Mouse (Mus musculus) neural tube, embryonic 12.5 days (tissue): ENCODE data around the gene Krr1. TPM values are rescaled to one million over a fixed set of nuclear protein-coding genes. Genes with fewer than 3 reads are reported as not detected.

Experiments used
- ATAC-seq: fragments of 200-750 bp; cut with Nextera tagmentation; 2 replicates; pipeline ENCODE4 v1.8.0; 2017; ENCODE audit warnings: low read depth, mild to moderate bottlenecking, moderate TSS enrichment, moderate library complexity; ENCODE audit not compliant: low FRiP score
- H3K27ac ChIP-seq: fragments of 300-500 bp; sonication (generic); 2 replicates; pipeline ENCODE4 v1.5.1; 2016
- H3K27me3 ChIP-seq: fragments of 300-500 bp; sonication (generic); replicated peaks from 2 replicates; pipeline ENCODE4 v1.6.1; 2016; ENCODE audit warnings: mild to moderate bottlenecking
- H3K36me3 ChIP-seq: fragments of 300-500 bp; sonication (generic); 2 replicates; pipeline ENCODE4 v1.6.1; 2016; ENCODE audit warnings: mild to moderate bottlenecking
- H3K4me1 ChIP-seq: fragments of 300-500 bp; sonication (generic); 2 replicates; pipeline ENCODE4 v1.6.1; 2016
- H3K4me2 ChIP-seq: fragments of 300-500 bp; sonication (generic); replicated peaks from 2 replicates; pipeline ENCODE4 v1.6.1; 2016; ENCODE audit warnings: mild to moderate bottlenecking
- H3K4me3 ChIP-seq: fragments of 300-500 bp; sonication (generic); 2 replicates; pipeline ENCODE4 v1.5.1; 2016
- H3K9ac ChIP-seq: fragments of 300-500 bp; sonication (generic); 2 replicates; pipeline ENCODE4 v1.6.1; 2016; ENCODE audit warnings: mild to moderate bottlenecking
- H3K9me3 ChIP-seq: fragments of 300-500 bp; sonication (generic); 2 replicates; pipeline ENCODE4 v1.6.1; 2016; ENCODE audit warnings: mild to moderate bottlenecking
- WGBS: fragments of 180-500 bp; shearing (Covaris S2); methylation state at CpG from one replicate; pipeline ENCODE4 v1.1.7; 2016; 5-methylcytosine and 5-hydroxymethylcytosine counted together
- polyA plus RNA-seq: library from polyadenylated mRNA; unstranded; fragments of >200 nt; fragmentation: Nextera tagmentation; extraction: Ambion mirVana; gene quantifications from 2 replicates; pipeline ENCODE4 v1.2.1, GENCODE M21; 2016

The Krr1 gene
- polyA plus RNA-seq = 51.5 and 53.1 TPM in 2 replicates

DNA sequence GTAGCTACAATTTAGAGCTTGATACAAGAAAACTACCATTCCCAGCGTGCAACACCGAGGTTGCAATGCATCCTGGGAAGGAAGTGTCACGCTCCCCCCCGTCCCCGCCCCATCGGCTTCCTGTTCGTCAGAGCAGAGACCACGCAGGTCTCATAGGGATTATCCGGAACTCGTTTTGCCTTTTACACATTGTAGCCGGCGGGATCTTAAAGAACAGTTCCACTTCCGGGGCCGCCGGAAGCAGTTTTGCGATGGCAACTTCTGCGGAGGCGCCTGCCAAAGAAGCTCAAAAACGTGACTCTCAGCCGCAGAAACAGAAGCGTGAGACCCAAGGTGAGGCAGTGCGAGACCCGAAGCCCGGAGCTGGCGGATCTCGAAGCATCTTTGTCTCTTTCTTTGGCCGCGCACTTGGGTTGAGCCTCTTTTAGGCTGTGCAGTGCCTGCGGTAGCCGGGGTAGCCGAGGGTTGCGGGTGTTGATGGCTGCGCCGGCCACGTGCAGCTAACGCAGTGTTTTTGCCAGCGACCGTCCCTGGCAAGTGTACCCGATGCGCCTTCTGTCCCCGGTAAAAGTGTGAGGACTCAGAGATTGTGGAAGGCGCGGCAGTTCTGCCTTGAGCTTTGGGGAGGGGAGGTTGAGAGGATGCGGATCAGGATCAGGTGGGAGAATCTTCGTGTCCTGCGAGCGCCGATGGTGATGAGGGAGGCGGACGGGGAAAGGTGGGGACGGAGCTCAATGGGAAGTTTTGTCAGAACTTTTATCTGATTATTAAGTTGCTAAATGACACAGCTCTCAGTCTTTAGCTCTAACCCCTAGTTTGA lies at the start of gene Krr1:
Gene Krr1, plus strand, starts transcription at position 123 of the 820 bp plus-strand sequence.
- Histone ChIP-seq H3K27ac (no peak within 1 kb of the TSS), H3K4me3 (peak within 1 kb of the TSS; percentile 76), H3K9me3 (no peaks in the 10 kb centered on the region), H3K4me1 (peaks cover 8% of the 10 kb centered on the region), H3K27me3 (no peaks in the 10 kb centered on the region), H3K9ac (peak within 1 kb of the TSS; percentile 76), H3K36me3 (0 out of 2 replicates have a peak, but pooled peaks cover 7% of the 10 kb centered on the region), H3K4me2 (peak within 1 kb of the TSS; percentile 63)
- WGBS = under 1% methylated on average over 51 of the region's 51 CpGs
- peak; percentile 97 for ATAC-seq

DNA sequence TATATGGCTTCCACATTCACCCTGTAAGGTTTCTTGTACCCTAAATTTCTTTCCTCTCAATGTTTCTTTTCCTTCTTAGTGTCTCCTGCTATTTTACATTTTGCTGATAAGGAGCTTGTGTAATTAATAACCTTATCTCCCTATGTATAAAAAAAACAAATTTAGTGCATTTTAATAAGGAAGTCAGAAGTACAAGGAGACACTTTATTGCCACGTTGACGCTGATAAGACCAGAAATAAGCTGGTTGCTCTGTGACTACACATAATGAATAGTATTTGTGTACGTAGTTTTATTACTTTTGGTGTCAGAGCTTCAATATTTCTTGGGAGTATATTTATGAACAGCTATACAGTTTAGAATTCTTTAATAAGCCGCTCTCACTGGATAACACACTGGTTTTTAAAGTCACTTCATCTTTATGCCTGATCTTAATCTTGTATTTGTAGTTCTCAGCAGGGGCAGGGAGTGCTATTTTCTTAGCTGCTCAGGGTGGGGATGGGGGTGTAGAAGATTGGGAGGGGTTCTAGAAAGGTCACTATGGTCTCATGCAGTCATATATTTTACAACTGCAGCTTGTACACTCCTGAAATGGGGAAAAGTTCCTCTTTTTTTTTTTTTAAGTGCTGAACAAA lies 48.8 kb upstream of the Krr1 start:
- no peak for ATAC-seq
- H3K27me3 ChIP-seq = no peaks in the 10 kb centered on the region
- no peak overlapping the region for H3K4me3 ChIP-seq
- H3K4me2 ChIP-seq = no peak overlapping the region
- H3K9me3 ChIP-seq = no peaks in the 10 kb centered on the region
- WGBS = 79% methylated on average over 4 of the region's 4 CpGs
- peaks cover 7% of the 10 kb centered on the region; the same call in 1 of the 2 replicates for H3K4me1 ChIP-seq
- H3K27ac ChIP-seq = no peak overlapping the region
- no peak overlapping the region for H3K9ac ChIP-seq
- H3K36me3 ChIP-seq = no peaks in the 10 kb centered on the region

GRCm38 (mm10) chr10:111924141-111924540 lies 48.3 kb upstream of the Krr1 start:
- Histone ChIP-seq H3K27ac (no peak overlapping the region), H3K4me2 (no peak overlapping the region), H3K9ac (no peak overlapping the region), H3K9me3 (no peaks in the 10 kb centered on the region), H3K4me1 (peaks cover 7% of the 10 kb centered on the region; the same call in 1 of the 2 replicates), H3K4me3 (no peak overlapping the region), H3K36me3 (no peaks in the 10 kb centered on the region), H3K27me3 (no peaks in the 10 kb centered on the region)
- 57% methylated on average over 3 of the region's 3 CpGs for WGBS
- ATAC-seq = no peak

DNA sequence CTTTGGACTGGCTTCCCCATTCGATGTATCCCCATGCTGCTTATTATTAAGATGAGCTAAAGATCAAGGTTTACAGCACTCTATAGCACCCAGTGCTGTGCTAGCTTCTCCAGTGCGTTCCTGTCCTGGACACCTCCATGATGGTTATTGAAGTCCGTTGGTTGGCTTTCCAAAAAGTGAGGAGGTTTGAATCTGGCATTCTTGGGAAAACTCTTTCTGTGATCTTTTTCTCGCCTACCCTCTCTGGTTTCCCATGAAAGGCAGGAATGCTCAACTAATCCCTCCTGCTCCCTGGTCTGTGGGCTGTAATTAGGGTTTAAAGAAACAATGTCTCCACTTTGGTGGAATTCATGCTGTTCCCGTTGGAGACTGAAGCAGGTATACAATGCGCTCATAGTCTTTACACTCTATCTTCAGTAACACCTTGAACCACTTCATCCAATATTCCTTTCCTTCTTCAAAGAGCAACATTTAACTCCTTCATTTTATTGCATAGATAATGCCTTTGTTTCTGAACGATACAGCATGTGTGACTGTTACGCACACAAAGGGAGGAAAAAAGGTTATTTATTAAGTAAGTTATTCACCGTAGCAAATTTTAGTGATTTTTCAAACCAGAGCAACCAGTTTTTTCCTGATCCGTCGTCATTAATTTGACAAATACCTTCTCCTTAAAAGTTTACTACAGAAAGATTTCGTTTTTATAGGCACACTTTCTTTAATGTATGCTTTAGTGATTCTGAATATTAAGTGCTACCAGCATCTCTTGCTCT lies 47.6 kb upstream of the Krr1 start:
- ATAC-seq = peak; percentile 22; the same call in 1 of the 2 replicates
- Histone ChIP-seq H3K4me2 (peak overlapping the region; percentile 42), H3K27me3 (no peaks in the 10 kb centered on the region), H3K36me3 (no peaks in the 10 kb centered on the region), H3K4me3 (no peak overlapping the region), H3K4me1 (peaks cover 8% of the 10 kb centered on the region; the same call in 1 of the 2 replicates), H3K9me3 (no peaks in the 10 kb centered on the region), H3K9ac (no peak overlapping the region), H3K27ac (no peak overlapping the region)
- 37% methylated on average over 12 of the region's 12 CpGs for WGBS

- Histone ChIP-seq H3K27me3 (no peaks in the 10 kb centered on the region), H3K9ac (no peak overlapping the region), H3K4me3 (no peak overlapping the region), H3K36me3 (no peaks in the 10 kb centered on the region), H3K4me1 (peaks cover 10% of the 10 kb centered on the region; the same call in 1 of the 2 replicates), H3K27ac (no peak overlapping the region), H3K9me3 (no peaks in the 10 kb centered on the region), H3K4me2 (peak overlapping the region; percentile 42)
- peak; percentile 82 for ATAC-seq
- WGBS = 2% methylated on average over 10 of the region's 10 CpGs
These were observed 47.0 kb upstream of the Krr1 start for GRCm38 (mm10) chr10:111925489-111925860.

DNA sequence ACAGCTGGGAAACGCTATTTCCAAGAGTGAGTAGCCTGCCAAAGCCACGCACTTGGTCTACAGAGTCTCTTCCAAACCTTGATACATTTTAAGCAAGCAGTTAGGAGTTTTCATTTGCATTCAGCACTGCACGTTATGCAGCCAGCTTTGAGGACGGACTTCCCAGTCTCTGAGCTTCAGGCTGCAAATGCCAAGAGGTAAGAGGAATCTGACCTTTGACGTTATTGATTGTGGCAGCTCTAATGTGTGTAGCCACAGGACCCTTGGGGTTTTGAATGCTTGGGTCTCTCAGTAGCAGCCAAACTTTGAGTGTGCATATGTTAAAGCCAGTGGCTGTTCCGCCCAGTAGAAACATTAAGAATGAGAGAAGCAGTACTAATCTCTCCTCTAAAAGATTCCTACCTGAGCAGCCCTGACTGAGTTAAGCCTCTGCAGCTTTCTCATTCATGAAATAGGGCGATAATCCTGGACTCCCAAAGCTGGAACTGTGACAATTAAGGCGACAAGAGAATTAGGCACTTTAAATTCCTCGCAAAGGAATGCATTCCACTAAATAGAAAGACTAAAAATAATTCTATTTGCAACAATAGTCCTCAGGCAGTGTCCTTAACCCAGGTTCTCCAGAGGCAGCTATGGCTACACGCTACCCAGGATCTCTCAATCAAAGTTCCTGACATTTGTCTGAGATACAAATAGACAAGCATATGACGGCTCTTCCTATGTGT lies 39.7 kb upstream of the Krr1 start:
- Histone ChIP-seq H3K4me1 (peaks cover 3% of the 10 kb centered on the region; the same call in 1 of the 2 replicates), H3K27ac (no peak overlapping the region), H3K4me2 (no peak overlapping the region), H3K36me3 (no peaks in the 10 kb centered on the region), H3K4me3 (no peak overlapping the region), H3K9me3 (no peaks in the 10 kb centered on the region), H3K9ac (no peak overlapping the region), H3K27me3 (no peaks in the 10 kb centered on the region)
- 60% methylated on average over 11 of the region's 11 CpGs for WGBS
- no peak for ATAC-seq

DNA sequence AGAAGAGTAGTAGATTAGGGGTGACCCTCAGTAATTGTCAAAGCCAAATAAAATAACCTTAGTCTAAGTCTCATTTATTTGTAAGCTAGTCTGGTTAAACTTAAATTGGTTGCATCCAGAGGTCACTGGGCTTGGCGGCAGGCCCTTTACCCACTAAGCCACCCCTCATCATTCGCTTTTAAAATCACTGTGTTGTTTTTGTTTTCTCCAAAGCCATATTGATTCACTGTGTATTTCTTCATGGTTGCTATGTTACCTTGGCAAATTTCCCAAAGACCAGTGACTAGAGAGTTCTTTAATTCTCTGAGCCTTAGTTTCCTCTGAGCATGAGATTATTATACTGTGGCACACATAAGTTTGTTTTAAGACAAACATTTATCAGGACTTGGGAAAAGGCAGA lies 37.3 kb upstream of the Krr1 start:
- Histone ChIP-seq H3K4me3 (no peak overlapping the region), H3K9ac (no peak overlapping the region), H3K27me3 (no peaks in the 10 kb centered on the region), H3K9me3 (no peaks in the 10 kb centered on the region), H3K4me1 (no peaks in the 10 kb centered on the region; the same call in 1 of the 2 replicates), H3K36me3 (no peaks in the 10 kb centered on the region), H3K27ac (no peak overlapping the region), H3K4me2 (no peak overlapping the region)
- WGBS = 91% methylated on average over 2 of the region's 2 CpGs
- no peak for ATAC-seq

- H3K27ac ChIP-seq = no peak overlapping the region
- no peak overlapping the region for H3K4me2 ChIP-seq
- H3K9ac ChIP-seq = no peak overlapping the region
- no peaks in the 10 kb centered on the region for H3K36me3 ChIP-seq
- ATAC-seq = no peak
- WGBS = 83% methylated on average over 4 of the region's 4 CpGs
- H3K27me3 ChIP-seq = no peaks in the 10 kb centered on the region
- H3K4me3 ChIP-seq = no peak overlapping the region
- no peaks in the 10 kb centered on the region; the same call in 1 of the 2 replicates for H3K4me1 ChIP-seq
- no peaks in the 10 kb centered on the region for H3K9me3 ChIP-seq
These were observed 36.4 kb upstream of the Krr1 start for GRCm38 (mm10) chr10:111936021-111936420.

DNA sequence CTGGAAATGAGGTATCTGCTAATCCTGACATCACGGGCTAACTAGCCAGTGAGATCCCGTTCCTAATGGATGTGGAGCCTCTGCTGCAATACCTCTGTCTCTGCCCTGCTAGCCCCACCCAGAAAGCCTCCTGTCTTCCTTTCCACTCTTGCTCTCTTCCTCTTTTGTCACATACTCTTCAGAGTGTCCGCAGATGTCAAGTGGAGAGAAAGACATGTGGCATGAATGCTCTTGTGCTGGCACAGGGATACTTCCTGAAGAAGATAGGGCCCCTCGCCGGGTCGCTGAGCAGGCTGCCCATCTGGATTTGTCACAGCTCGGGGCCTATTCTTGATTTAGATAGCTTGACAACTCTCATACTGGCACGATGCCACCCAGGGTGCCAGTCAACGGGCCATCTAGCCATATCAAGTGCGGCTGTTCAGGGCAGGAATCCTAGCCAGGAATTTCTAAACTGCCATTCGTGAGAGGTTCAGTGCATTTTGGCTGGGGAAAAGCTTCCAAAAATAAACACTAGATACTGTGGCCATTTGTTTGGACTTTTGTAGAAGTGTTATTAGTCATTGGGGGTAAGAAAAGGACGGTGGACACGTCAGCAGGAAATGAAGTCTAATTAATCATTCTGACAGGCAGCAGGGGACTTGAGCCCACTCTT lies 35.8 kb upstream of the Krr1 start:
- no peaks in the 10 kb centered on the region for H3K9me3 ChIP-seq
- H3K36me3 ChIP-seq = no peaks in the 10 kb centered on the region
- H3K4me3 ChIP-seq = no peak overlapping the region
- 57% methylated on average over 13 of the region's 13 CpGs for WGBS
- no peak overlapping the region for H3K27ac ChIP-seq
- H3K27me3 ChIP-seq = no peaks in the 10 kb centered on the region
- no peak for ATAC-seq
- H3K9ac ChIP-seq = no peak overlapping the region
- H3K4me1 ChIP-seq = no peaks in the 10 kb centered on the region; the same call in 1 of the 2 replicates
- no peak overlapping the region for H3K4me2 ChIP-seq

DNA sequence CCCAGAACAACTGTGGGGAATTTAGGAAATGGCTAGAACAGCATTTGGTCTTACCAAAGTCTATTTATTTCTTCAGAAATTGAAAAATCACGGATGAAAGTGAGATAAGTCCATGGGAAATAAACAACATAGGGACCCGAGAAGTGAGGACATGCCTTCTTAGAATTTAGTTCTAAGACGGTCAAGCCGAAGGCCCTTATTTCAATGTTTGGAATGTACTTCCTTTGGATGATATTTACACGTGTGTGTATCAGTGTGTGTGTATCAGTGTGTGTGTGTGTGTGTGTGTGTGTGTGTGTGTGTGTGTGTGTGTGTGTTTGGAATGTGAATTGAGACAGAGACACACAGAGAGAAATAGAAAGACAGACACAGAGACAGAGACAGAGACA lies 35.3 kb upstream of the Krr1 start:
- Histone ChIP-seq H3K9ac (no peak overlapping the region), H3K4me2 (no peak overlapping the region), H3K9me3 (no peaks in the 10 kb centered on the region), H3K4me3 (no peak overlapping the region), H3K4me1 (no peaks in the 10 kb centered on the region; the same call in 1 of the 2 replicates), H3K36me3 (no peaks in the 10 kb centered on the region), H3K27ac (no peak overlapping the region), H3K27me3 (no peaks in the 10 kb centered on the region)
- no peak for ATAC-seq
- WGBS = 86% methylated on average over 5 of the region's 5 CpGs

GRCm38 (mm10) chr10:111943026-111943425 lies 29.4 kb upstream of the Krr1 start:
- H3K4me2 ChIP-seq = no peak overlapping the region
- no peaks in the 10 kb centered on the region for H3K27me3 ChIP-seq
- ATAC-seq = no peak
- no peak overlapping the region for H3K9ac ChIP-seq
- H3K4me1 ChIP-seq = no peaks in the 10 kb centered on the region
- H3K27ac ChIP-seq = no peak overlapping the region
- no peak overlapping the region for H3K4me3 ChIP-seq
- 87% methylated on average over 7 of the region's 7 CpGs for WGBS
- H3K36me3 ChIP-seq = no peaks in the 10 kb centered on the region
- H3K9me3 ChIP-seq = 0 out of 2 replicates have a peak, but pooled peaks cover 3% of the 10 kb centered on the region
